ENCODE assay signal across 17 mouse cellular contexts in genomic region chr3:105756505-105756904, GRCm38 (mm10). TPM values are rescaled to one million over a fixed set of nuclear protein-coding genes. Genes with fewer than 3 reads are reported as not detected.
A peak's percentile ranks its signal among the peaks of the same experiment; 100 is the strongest.
DNase-seq lines count a peak whose midpoint lies in the region; ATAC-seq and TF ChIP-seq lines count a peak whose summit lies in the region.
"Had no signal": no experiment of that assay in that cellular context is flagged by ENCODE, and none has a peak within 500 bp of the region (broad histone marks: within the 10 kb centered on the region; RNA-seq: fewer than 3 reads in every experiment).

No protein-coding gene starts in this region.

- DNase-seq in layer of hippocampus, adult 2 months (ENCODE audit: low spot score in 2 of 2), result no peak
- DNase-seq in layer of hippocampus, postnatal 14 days (ENCODE audit: low spot score in 2 of 2), result no peak
- DNase-seq in midbrain, embryonic 11.5 days (ENCODE audit: low spot score, missing footprints), result peak; percentile 66
- peak; percentile 68 for DNase-seq in induced T-regulatory cell, adult 2 months (ENCODE audit: low read depth)
- DNase-seq: adrenal gland, postnatal 14 days; cerebellum, adult 11-12 months; cerebellum, adult 9-10 months; gastrocnemius, postnatal 14 days; heart, postnatal 10 days had no signal

- 83% methylated on average over 2 of the region's 2 CpGs for WGBS in midbrain, embryonic 11.5 days
- WGBS in midbrain, embryonic 16.5 days, result 67% methylated on average over 2 of the region's 2 CpGs
- WGBS in kidney, embryonic 16.5 days, result 82% methylated on average over 2 of the region's 2 CpGs
- WGBS in forebrain, embryonic 13.5 days, result 73% methylated on average over 2 of the region's 2 CpGs

- H3K4me2 ChIP-seq in midbrain, embryonic 11.5 days, result no peak overlapping the region
- H3K4me2 ChIP-seq in midbrain, embryonic 16.5 days (ENCODE audit: low read length), result no peak overlapping the region
- H3K4me2 ChIP-seq in kidney, embryonic 16.5 days (replicated peaks; ENCODE audit: low read depth, low read length), result no peak overlapping the region
- no peak overlapping the region for H3K4me2 ChIP-seq in forebrain, embryonic 13.5 days
- H3K4me2 ChIP-seq: embryonic facial prominence, embryonic 13.5 days; forebrain, embryonic 12.5 days; hindbrain, embryonic 13.5 days had no signal

- no peaks in the 10 kb centered on the region for H3K27me3 ChIP-seq in midbrain, embryonic 11.5 days (ENCODE audit: control insufficient read depth, insufficient read depth, low read length)
- no peaks in the 10 kb centered on the region for H3K27me3 ChIP-seq in midbrain, embryonic 16.5 days (ENCODE audit: control insufficient read depth, insufficient read depth, low read depth, low read length)
- no peaks in the 10 kb centered on the region for H3K27me3 ChIP-seq in kidney, embryonic 16.5 days (ENCODE audit: insufficient read depth, low read length)
- H3K27me3 ChIP-seq in forebrain, embryonic 13.5 days, result no peaks in the 10 kb centered on the region
- H3K27me3 ChIP-seq: embryonic facial prominence, embryonic 13.5 days; forebrain, embryonic 12.5 days; hindbrain, embryonic 13.5 days had no signal

- TF ChIP-seq CTCF in layer of hippocampus, adult 2 months (conservative IDR thresholded peaks at IDR 0.05), result no peak

- no peaks in the 10 kb centered on the region for H3K4me1 ChIP-seq in midbrain, embryonic 11.5 days (ENCODE audit: control insufficient read depth, insufficient read depth, low read length)
- H3K4me1 ChIP-seq in midbrain, embryonic 16.5 days (ENCODE audit: control insufficient read depth, insufficient read depth, low read length), result peaks cover 2% of the 10 kb centered on the region; the same call in 1 of the 2 replicates
- H3K4me1 ChIP-seq in kidney, embryonic 16.5 days (ENCODE audit: insufficient read depth, low read length), result peaks cover 4% of the 10 kb centered on the region; the same call in 1 of the 2 replicates
- peaks cover 8% of the 10 kb centered on the region; the same call in 1 of the 2 replicates for H3K4me1 ChIP-seq in forebrain, embryonic 13.5 days

- no peaks in the 10 kb centered on the region for H3K9me3 ChIP-seq in midbrain, embryonic 11.5 days (ENCODE audit: control insufficient read depth, low read length)
- H3K9me3 ChIP-seq in midbrain, embryonic 16.5 days (replicated peaks; ENCODE audit: control insufficient read depth, low read length, poor library complexity, severe bottlenecking), result no peaks in the 10 kb centered on the region
- no peaks in the 10 kb centered on the region for H3K9me3 ChIP-seq in kidney, embryonic 16.5 days (ENCODE audit: low read length)
- H3K9me3 ChIP-seq in forebrain, embryonic 13.5 days (replicated peaks), result no peaks in the 10 kb centered on the region
- H3K9me3 ChIP-seq: embryonic facial prominence, embryonic 13.5 days; forebrain, embryonic 12.5 days; hindbrain, embryonic 13.5 days had no signal

- ATAC-seq in midbrain, embryonic 11.5 days (ENCODE audit: low FRiP score), result no peak
- ATAC-seq in midbrain, embryonic 16.5 days, result no peak
- no peak for ATAC-seq in kidney, embryonic 16.5 days (ENCODE audit: low FRiP score, low TSS enrichment)
- ATAC-seq in forebrain, embryonic 13.5 days, result no peak
- ATAC-seq: hindbrain, postnatal 0 days; intestine, embryonic 16.5 days had no signal

- no peak overlapping the region for H3K9ac ChIP-seq in midbrain, embryonic 11.5 days (ENCODE audit: low read length)
- H3K9ac ChIP-seq in midbrain, embryonic 16.5 days (ENCODE audit: low read depth, low read length), result no peak overlapping the region
- no peak overlapping the region for H3K9ac ChIP-seq in kidney, embryonic 16.5 days (replicated peaks; ENCODE audit: low read length)
- H3K9ac ChIP-seq in forebrain, embryonic 13.5 days, result no peak overlapping the region
- H3K9ac ChIP-seq: embryonic facial prominence, embryonic 13.5 days; forebrain, embryonic 12.5 days; hindbrain, embryonic 13.5 days had no signal

- H3K36me3 ChIP-seq in midbrain, embryonic 11.5 days (ENCODE audit: control insufficient read depth, insufficient read depth, low read length), result no peaks in the 10 kb centered on the region
- H3K36me3 ChIP-seq in midbrain, embryonic 16.5 days (ENCODE audit: control insufficient read depth, insufficient read depth, low read length), result no peaks in the 10 kb centered on the region
- H3K36me3 ChIP-seq in kidney, embryonic 16.5 days (ENCODE audit: insufficient read depth, low read length), result no peaks in the 10 kb centered on the region
- H3K36me3 ChIP-seq in forebrain, embryonic 13.5 days (ENCODE audit: poor library complexity, severe bottlenecking), result no peaks in the 10 kb centered on the region
- H3K36me3 ChIP-seq: embryonic facial prominence, embryonic 13.5 days; forebrain, embryonic 12.5 days; hindbrain, embryonic 13.5 days had no signal

- H3K27ac ChIP-seq in layer of hippocampus, adult 2 months, result peak overlapping the region; percentile 76
- H3K27ac ChIP-seq in midbrain, embryonic 11.5 days (ENCODE audit: low read depth, low read length), result no peak overlapping the region
- no peak overlapping the region for H3K27ac ChIP-seq in midbrain, embryonic 16.5 days (ENCODE audit: low read length)
- H3K27ac ChIP-seq in kidney, embryonic 16.5 days (ENCODE audit: low read length), result no peak overlapping the region
- no peak overlapping the region for H3K27ac ChIP-seq in forebrain, embryonic 13.5 days
- H3K27ac ChIP-seq: embryonic facial prominence, embryonic 13.5 days; forebrain, embryonic 12.5 days; hindbrain, embryonic 13.5 days; hindbrain, postnatal 0 days had no signal

- no peak overlapping the region for H3K4me3 ChIP-seq in layer of hippocampus, adult 2 months
- H3K4me3 ChIP-seq in midbrain, embryonic 11.5 days (ENCODE audit: low read depth, low read length), result no peak overlapping the region
- no peak overlapping the region for H3K4me3 ChIP-seq in midbrain, embryonic 16.5 days (ENCODE audit: low read depth, low read length)
- no peak overlapping the region for H3K4me3 ChIP-seq in kidney, embryonic 16.5 days (ENCODE audit: low read length)
- no peak overlapping the region for H3K4me3 ChIP-seq in forebrain, embryonic 13.5 days
- H3K4me3 ChIP-seq: embryonic facial prominence, embryonic 13.5 days; forebrain, embryonic 12.5 days; hindbrain, embryonic 13.5 days had no signal

RNA-seq across cellular contexts. Expression of gene Rap1a, which starts 44.6 kb away (rescaled TPM):
- total RNA-seq in layer of hippocampus, adult 2 months (2021), result 100 to 1,000 TPM in 1 of 2 experiments, 10 to 100 TPM in 1; 94.6 to 101 TPM
- total RNA-seq in layer of hippocampus, postnatal 14 days (2021), result 100 to 1,000 TPM; 125 to 130 TPM
- 87.0 and 91.8 TPM in 2 replicates for polyA plus RNA-seq in midbrain, embryonic 11.5 days (2014; fragmentation: Nextera tagmentation; extraction: Ambion mirVana)
- polyA plus RNA-seq in midbrain, embryonic 16.5 days (2015; fragmentation: Nextera tagmentation; extraction: Ambion mirVana), result 74.1 and 74.3 TPM in 2 replicates
- 99.3 and 104 TPM in 2 replicates for polyA plus RNA-seq in kidney, embryonic 16.5 days (2015; fragmentation: Nextera tagmentation; extraction: Ambion mirVana)
- polyA plus RNA-seq in forebrain, embryonic 13.5 days (2015; fragmentation: Nextera tagmentation; extraction: Ambion mirVana), result 73.2 and 84.7 TPM in 2 replicates

RNA-seq across cellular contexts. Expression of gene Inka2, which starts 52.1 kb away (rescaled TPM):
- 10 to 100 TPM; 74.1 to 74.9 TPM for total RNA-seq in layer of hippocampus, adult 2 months (2021)
- total RNA-seq in layer of hippocampus, postnatal 14 days (2021), result 10 to 100 TPM; 50.0 to 50.9 TPM
- 0.34 and 0.56 TPM in 2 replicates for polyA plus RNA-seq in midbrain, embryonic 11.5 days (2014; fragmentation: Nextera tagmentation; extraction: Ambion mirVana)
- polyA plus RNA-seq in midbrain, embryonic 16.5 days (2015; fragmentation: Nextera tagmentation; extraction: Ambion mirVana), result 5.5 and 7.0 TPM in 2 replicates
- 1.3 and 1.5 TPM in 2 replicates for polyA plus RNA-seq in kidney, embryonic 16.5 days (2015; fragmentation: Nextera tagmentation; extraction: Ambion mirVana)
- 2.5 and 3.6 TPM in 2 replicates for polyA plus RNA-seq in forebrain, embryonic 13.5 days (2015; fragmentation: Nextera tagmentation; extraction: Ambion mirVana)

Comparison
In these comparisons a context has a peak if more than half of its experiments do, and no peak if none do; other contexts are left out.
1. DNase-seq: peak in midbrain, embryonic 11.5 days (single experiment) and induced T-regulatory cell, adult 2 months (single experiment); none in layer of hippocampus, adult 2 months (0 of 2) and layer of hippocampus, postnatal 14 days (0 of 2).